Mouse (Mus musculus) bone marrow, adult 2 months (tissue): ENCODE measurements around the gene Rrp15. TPM values are rescaled to one million over a fixed set of nuclear protein-coding genes. Genes with fewer than 3 reads are reported as not detected.

Experiments used
- H3K27ac ChIP-seq: fragments of 200-500 bp; 2 replicates; pipeline ENCODE4 v1.5.1; 2012; ENCODE audit warnings: low read depth, mild to moderate bottlenecking, control low read depth, inconsistent platforms, low read length; ENCODE audit not compliant: control insufficient read depth, poor library complexity, insufficient read depth
- H3K4me1 ChIP-seq: fragments of 200-500 bp; 2 replicates; pipeline ENCODE4 v1.6.1; 2011; ENCODE audit warnings: low read length; ENCODE audit not compliant: control insufficient read depth, insufficient read depth
- H3K4me3 ChIP-seq: fragments of 200-500 bp; replicated peaks from 2 replicates; pipeline ENCODE3; 2011; ENCODE audit warnings: mild to moderate bottlenecking, low read depth, low read length, control low read depth; ENCODE audit not compliant: control insufficient read depth
- CTCF ChIP-seq: fragments of 200-500 bp; IDR thresholded peaks from 2 replicates; pipeline ENCODE4 v1.5.1; 2011; ENCODE audit warnings: low read length, control low read depth; ENCODE audit not compliant: control insufficient read depth, insufficient read depth
- POLR2A ChIP-seq: fragments of 200-500 bp; IDR thresholded peaks from 2 replicates; pipeline ENCODE4 v1.6.1; 2011; ENCODE audit warnings: low read depth, mild to moderate bottlenecking, control low read depth, low read length, borderline replicate concordance; ENCODE audit not compliant: control insufficient read depth
- WGBS: fragments of 180-500 bp; shearing (Covaris S2); methylation state at CpG from one replicate; pipeline ENCODE4 v1.1.7; 2018; 5-methylcytosine and 5-hydroxymethylcytosine counted together
- polyA plus RNA-seq: library from polyadenylated mRNA; stranded (reverse); fragments of >200 nt; gene quantifications from 2 replicates; pipeline ENCODE4 v1.2.4, GENCODE M21; 2011; ENCODE audit warnings: low replicate concordance; ENCODE audit not compliant: missing spikeins, insufficient read depth, insufficient read length

Rrp15 gene
- polyA plus RNA-seq, 1 experiment, result 21.2 TPM

DNA sequence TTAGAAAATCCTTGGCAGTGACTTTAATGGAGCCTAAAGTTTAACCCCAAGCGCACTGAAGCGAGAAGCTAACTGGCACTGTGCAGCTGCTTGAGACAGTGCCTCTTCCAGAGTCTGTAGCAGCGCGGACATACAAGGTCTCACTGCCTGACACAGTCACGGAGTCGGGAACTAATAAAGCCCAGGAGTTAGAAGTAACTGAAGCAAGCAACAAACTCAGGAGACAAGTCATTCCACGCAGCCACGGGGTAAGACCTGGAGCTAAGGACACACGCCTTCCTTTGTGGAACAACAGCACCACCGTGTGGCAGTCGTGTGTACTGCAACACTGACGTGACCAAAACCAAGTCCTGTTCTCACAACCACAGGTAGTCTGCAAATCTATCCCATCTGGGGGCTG, 27.3 kb downstream of the Rrp15 start:
- WGBS, result 38% methylated on average over 12 of the region's 12 CpGs
- H3K27ac ChIP-seq, result no peak overlapping the region
- no peaks in the 10 kb centered on the region for H3K4me1 ChIP-seq
- no peak overlapping the region for H3K4me3 ChIP-seq
- no peak for TF ChIP-seq POLR2A
- TF ChIP-seq CTCF, result peak; percentile 100

GRCm38 (mm10) chr1:186721166-186721565, 28.0 kb downstream of the Rrp15 start:
- TF ChIP-seq CTCF (no peak), POLR2A (no peak)

GRCm38 (mm10) chr1:186719708-186720107, 29.4 kb downstream of the Rrp15 start:
- TF ChIP-seq POLR2A (no peak), CTCF (peak; percentile 27; the same call in 1 of the 2 replicates)
- no peak overlapping the region for H3K27ac ChIP-seq
- H3K4me3 ChIP-seq, result no peak overlapping the region
- no peaks in the 10 kb centered on the region for H3K4me1 ChIP-seq
- WGBS, result 83% methylated on average over 9 of the region's 9 CpGs

More at GRCm38 (mm10) chr1:186721166-186721565, 28.0 kb downstream of the Rrp15 start:
- Histone ChIP-seq H3K4me1 (no peaks in the 10 kb centered on the region), H3K4me3 (no peak overlapping the region), H3K27ac (no peak overlapping the region)
- 87% methylated on average over 11 of the region's 11 CpGs for WGBS

DNA sequence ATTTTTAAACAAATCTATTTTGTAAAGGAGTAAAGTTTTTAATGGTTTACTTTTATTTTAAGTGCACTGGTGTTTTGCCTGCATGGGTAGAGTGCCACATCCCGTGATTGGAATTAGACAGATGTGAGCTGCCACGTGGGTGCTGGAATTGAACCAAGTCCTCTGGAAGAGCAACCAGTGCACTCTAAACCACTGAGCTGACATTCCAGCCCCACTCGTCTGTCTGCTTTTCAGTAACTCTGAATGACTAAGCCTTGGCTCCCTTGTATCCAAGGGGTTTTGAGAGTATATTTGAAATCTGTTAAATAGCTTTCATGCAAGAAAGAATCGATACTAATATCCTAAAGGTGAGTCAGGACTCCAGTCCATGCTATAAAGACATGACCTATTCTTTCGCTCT, 30.3 kb downstream of the Rrp15 start:
- TF ChIP-seq CTCF (no peak), POLR2A (no peak)
- WGBS, result 80% methylated on average over 5 of the region's 5 CpGs
- Histone ChIP-seq H3K4me1 (no peaks in the 10 kb centered on the region), H3K27ac (no peak overlapping the region), H3K4me3 (no peak overlapping the region)

DNA sequence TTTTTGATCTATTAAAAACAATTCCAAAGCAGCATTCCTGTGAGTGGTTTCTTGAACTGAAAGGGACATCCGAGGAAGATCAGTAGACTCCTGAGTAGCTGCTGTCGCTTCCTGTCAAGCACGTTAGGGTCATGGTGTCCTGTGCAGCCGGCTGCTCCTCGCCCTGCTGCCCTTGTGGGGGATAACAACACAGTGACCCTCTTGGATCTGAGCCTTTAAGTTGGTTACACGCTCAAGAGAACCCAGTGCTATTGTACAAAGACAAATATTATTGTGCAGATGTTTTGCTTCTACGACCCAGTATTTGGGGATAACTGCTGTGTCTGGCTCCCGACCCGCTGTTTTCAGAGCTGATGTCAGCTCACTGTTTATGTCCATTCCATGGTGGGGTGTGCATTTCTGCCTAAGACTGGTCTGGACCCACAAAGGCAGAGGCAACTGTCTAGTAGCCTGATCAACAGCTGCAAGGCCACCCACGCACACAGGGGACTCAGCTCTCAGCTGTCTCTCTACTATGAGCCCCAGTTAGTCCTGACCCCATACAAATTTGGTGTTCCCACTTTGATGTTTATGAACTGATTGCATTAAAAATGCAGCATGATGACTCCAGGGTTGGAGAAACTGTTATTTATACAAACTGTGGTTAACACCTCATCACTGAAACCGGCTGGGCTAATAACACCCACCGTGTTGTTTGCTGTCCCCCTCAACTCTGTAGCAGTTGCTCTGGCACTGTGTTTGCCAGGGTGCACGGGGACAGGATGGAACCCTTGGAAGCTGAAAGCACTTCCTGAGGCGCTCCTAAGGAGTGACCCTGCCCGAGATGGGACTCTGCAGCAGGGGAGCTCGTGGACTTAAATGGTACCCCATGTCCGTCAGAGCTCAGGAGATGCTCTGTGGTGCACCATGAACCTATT, 33.9 kb downstream of the Rrp15 start:
- H3K4me3 ChIP-seq, result no peak overlapping the region
- WGBS, result 84% methylated on average over 17 of the region's 17 CpGs
- no peaks in the 10 kb centered on the region for H3K4me1 ChIP-seq
- no peak overlapping the region for H3K27ac ChIP-seq
- TF ChIP-seq CTCF (no peak), POLR2A (no peak)

GRCm38 (mm10) chr1:186714215-186714614, 34.9 kb downstream of the Rrp15 start:
- no peak overlapping the region for H3K4me3 ChIP-seq
- H3K27ac ChIP-seq, result no peak overlapping the region
- no peaks in the 10 kb centered on the region for H3K4me1 ChIP-seq
- 76% methylated on average over 4 of the region's 4 CpGs for WGBS
- TF ChIP-seq CTCF (no peak), POLR2A (no peak)

GRCm38 (mm10) chr1:186712802-186713471, 36.2 kb downstream of the Rrp15 start:
- Histone ChIP-seq H3K4me3 (no peak overlapping the region), H3K27ac (no peak overlapping the region)
- 3% methylated on average over 3 of the region's 3 CpGs for WGBS

DNA sequence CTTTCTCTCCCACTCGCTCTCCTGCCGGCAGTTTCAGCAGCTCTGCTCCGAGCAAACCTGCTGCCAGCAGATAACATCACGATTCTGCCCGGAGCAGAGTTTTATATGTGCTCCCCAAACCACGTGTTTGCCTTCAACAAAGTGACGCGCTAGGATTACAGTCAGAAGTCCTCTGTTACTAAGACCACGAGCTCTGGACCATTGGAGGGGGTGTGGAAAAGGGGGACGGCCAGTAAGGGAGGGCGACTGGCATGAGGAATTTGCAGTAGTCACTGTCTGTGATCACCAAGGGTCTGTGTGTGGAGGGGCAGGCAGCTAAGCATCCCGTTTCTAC, 43.3 kb downstream of the Rrp15 start, which contains the start of gene Tgfb2:
Gene Tgfb2, minus strand, starts transcription at position 75 of the 334 bp plus-strand sequence.
- WGBS, result 7% methylated on average over 12 of the region's 12 CpGs
- no peak for TF ChIP-seq POLR2A
- TF ChIP-seq CTCF, result no peak
- Histone ChIP-seq H3K4me3 (peak within 1 kb of the TSS; percentile 8), H3K4me1 (no peaks in the 10 kb centered on the region), H3K27ac (no peak within 1 kb of the TSS)

More at GRCm38 (mm10) chr1:186712802-186713471, 36.2 kb downstream of the Rrp15 start:
- no peaks in the 10 kb centered on the region for H3K4me1 ChIP-seq
- TF ChIP-seq POLR2A (no peak), CTCF (no peak)
